Mouse (Mus musculus) MEL (cell line): ENCODE measurements at regions not wholly inside any gene's neighbourhood (a gene's known extent, or its start where the extent isn't known, plus 50 kb on each side); places are given as distances from the start of the nearest gene placed in this dataset.

Experiments used
- DNase-seq: peaks from one replicate; pipeline ENCODE4 v3.0.0; 2011; ENCODE audit warnings: low read depth, low spot score
- H3K27ac ChIP-seq: 2 replicates; pipeline ENCODE4 v1.5.1; 2012; ENCODE audit warnings: low read depth, mild to moderate bottlenecking, control low read depth, low read length, moderate library complexity; ENCODE audit not compliant: control insufficient read depth
- H3K27me3 ChIP-seq, 2 experiments: fragments of 150-350 bp in 1 of 2; sonication (generic) in 1 of 2; 2 replicates each; pipeline ENCODE4 v1.6.1; 2012; ENCODE audit warnings: low read length in 2 of 2, mild to moderate bottlenecking in 2 of 2, improper control_type of control experiment in 1 of 2, moderate library complexity in 1 of 2; ENCODE audit not compliant: insufficient read depth in 2 of 2, control insufficient read depth in 1 of 2
- H3K36me3 ChIP-seq, 2 experiments: 2 replicates each; pipeline ENCODE4 v1.6.1; 2012 to 2014; ENCODE audit warnings: low read length in 2 of 2, improper control_type of control experiment in 1 of 2, inconsistent platforms in 1 of 2, mild to moderate bottlenecking in 1 of 2; ENCODE audit not compliant: insufficient read depth in 2 of 2, control insufficient read depth in 1 of 2
- H3K4me1 ChIP-seq, 2 experiments: fragments of 150-350 bp in 1 of 2; sonication (generic) in 1 of 2; 2 replicates each; pipeline ENCODE4 v1.6.1; 2012; ENCODE audit warnings: low read length in 2 of 2, improper control_type of control experiment in 1 of 2, mild to moderate bottlenecking in 1 of 2; ENCODE audit not compliant: insufficient read depth in 2 of 2, control insufficient read depth in 1 of 2
- H3K4me3 ChIP-seq, 2 experiments: fragments of 150-350 bp in 1 of 2; sonication (generic) in 1 of 2; 2 replicates each; pipeline ENCODE4 v1.5.1; 2012; ENCODE audit warnings: low read depth in 2 of 2, low read length in 2 of 2, mild to moderate bottlenecking in 2 of 2, moderate library complexity in 2 of 2, control low read depth in 1 of 2, improper control_type of control experiment in 1 of 2; ENCODE audit not compliant: control insufficient read depth in 1 of 2, insufficient read depth in 1 of 2
- H3K79me2 ChIP-seq: 2 replicates; pipeline ENCODE4 v1.6.1; 2012; ENCODE audit warnings: mild to moderate bottlenecking, low read length, moderate library complexity; ENCODE audit not compliant: control insufficient read depth, poor library complexity, insufficient read depth
- H3K9ac ChIP-seq: 2 replicates; pipeline ENCODE4 v1.6.1; 2012; ENCODE audit warnings: low read depth, mild to moderate bottlenecking, control low read depth, low read length, moderate library complexity; ENCODE audit not compliant: control insufficient read depth, poor library complexity, severe bottlenecking
- H3K9me3 ChIP-seq: fragments of 150-350 bp; sonication (generic); replicated peaks from 2 replicates; pipeline ENCODE4 v1.6.1; 2012; ENCODE audit warnings: mild to moderate bottlenecking, low read length, improper control_type of control experiment, moderate library complexity; ENCODE audit not compliant: insufficient read depth
- BHLHE40 ChIP-seq: IDR thresholded peaks from 2 replicates; pipeline ENCODE4 v1.6.1; 2012; ENCODE audit warnings: low read depth, mild to moderate bottlenecking, inconsistent platforms, low read length, improper control_type of control experiment, borderline replicate concordance
- ELF1 ChIP-seq: IDR thresholded peaks from 2 replicates; pipeline ENCODE4 v1.6.1; 2014; ENCODE audit warnings: low read depth, mild to moderate bottlenecking, inconsistent platforms, low read length, improper control_type of control experiment, moderate library complexity
- GABPA ChIP-seq: IDR thresholded peaks from 2 replicates; pipeline ENCODE4 v1.6.1; 2012; ENCODE audit warnings: low read depth, mild to moderate bottlenecking, inconsistent platforms, low read length, improper control_type of control experiment, moderate library complexity
- KAT2A ChIP-seq: conservative IDR thresholded peaks from 2 replicates; pipeline ENCODE4 v1.6.1; 2012; ENCODE audit warnings: low read depth, low read length, improper control_type of control experiment, inconsistent platforms
- MAFK ChIP-seq: IDR thresholded peaks from 2 replicates; pipeline ENCODE4 v1.6.1; 2011; ENCODE audit warnings: low read depth, mild to moderate bottlenecking, low read length, improper control_type of control experiment, borderline replicate concordance
- MXI1 ChIP-seq: IDR thresholded peaks from 2 replicates; pipeline ENCODE4 v1.6.1; 2011; ENCODE audit warnings: mild to moderate bottlenecking, low read depth, low read length, improper control_type of control experiment
- MYB ChIP-seq: IDR thresholded peaks from 2 replicates; pipeline ENCODE4 v1.6.1; 2011; ENCODE audit warnings: mild to moderate bottlenecking, low read depth, low read length, improper control_type of control experiment
- MYC ChIP-seq: IDR thresholded peaks from 2 replicates; pipeline ENCODE4 v1.6.1; 2011; ENCODE audit warnings: low read depth, mild to moderate bottlenecking, low read length, improper control_type of control experiment, moderate library complexity
- POLR2A ChIP-seq, 2 experiments: IDR thresholded peaks; 2 replicates each; pipeline ENCODE4 v1.6.1; 2011 to 2012; ENCODE audit warnings: low read length in 2 of 2, mild to moderate bottlenecking in 2 of 2, control low read depth in 1 of 2, improper control_type of control experiment in 1 of 2, low read depth in 1 of 2, moderate library complexity in 1 of 2; ENCODE audit not compliant: control insufficient read depth in 1 of 2, insufficient read depth in 1 of 2, poor library complexity in 1 of 2
- TAL1 ChIP-seq: IDR thresholded peaks from 2 replicates; pipeline ENCODE4 v1.6.1; 2012; ENCODE audit warnings: mild to moderate bottlenecking, inconsistent platforms, low read length, moderate library complexity, mixed read lengths
- TBP ChIP-seq: IDR thresholded peaks from 2 replicates; pipeline ENCODE4 v1.8.0; 2011; ENCODE audit warnings: low read depth, low read length, improper control_type of control experiment
- USF1 ChIP-seq: IDR thresholded peaks from 2 replicates; pipeline ENCODE4 v1.6.1; 2014; ENCODE audit warnings: low read depth, mild to moderate bottlenecking, inconsistent platforms, low read length, improper control_type of control experiment, moderate library complexity
- USF2 ChIP-seq, 2 experiments: IDR thresholded peaks; 2 replicates each; pipeline ENCODE4 v1.6.1; 2011 to 2012; ENCODE audit warnings: improper control_type of control experiment in 2 of 2, low read length in 2 of 2, borderline replicate concordance in 1 of 2, inconsistent platforms in 1 of 2, low read depth in 1 of 2, mild to moderate bottlenecking in 1 of 2; ENCODE audit not compliant: insufficient read depth in 1 of 2
- ZMIZ1 ChIP-seq: IDR thresholded peaks from 2 replicates; pipeline ENCODE4 v1.6.1; 2012; ENCODE audit warnings: low read depth, mild to moderate bottlenecking, inconsistent platforms, low read length, improper control_type of control experiment, moderate library complexity

DNA sequence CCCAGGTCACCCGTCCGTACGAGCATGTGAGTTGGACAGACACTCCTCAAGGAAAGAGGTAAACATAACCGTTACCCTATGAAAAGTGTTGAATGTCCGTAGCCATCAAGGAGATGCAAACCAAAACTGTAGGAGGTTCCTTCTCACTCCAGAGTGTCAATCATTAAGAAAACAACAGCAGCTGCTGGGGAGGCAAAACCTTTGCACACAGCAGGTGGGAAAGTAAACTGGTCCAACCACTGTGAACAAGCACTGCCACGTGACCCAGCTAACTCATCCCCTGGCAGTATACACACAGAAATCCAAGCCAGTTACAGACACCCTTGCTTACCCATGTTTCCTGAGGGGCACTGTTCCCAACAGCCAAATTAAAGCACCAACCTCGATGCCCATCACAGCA, 54.7 kb upstream of the Irx5 start:
- no peaks in the 10 kb centered on the region for H3K36me3 ChIP-seq
- no peaks in the 10 kb centered on the region for H3K79me2 ChIP-seq
- no peaks in the 10 kb centered on the region for H3K4me1 ChIP-seq
- no peak overlapping the region for H3K9ac ChIP-seq
- no peak for DNase-seq
- H3K27me3 ChIP-seq: no peaks in the 10 kb centered on the region
- H3K27ac ChIP-seq: no peak overlapping the region
- H3K4me3 ChIP-seq: no peak overlapping the region
- TF ChIP-seq MXI1: no peak
- TF ChIP-seq TBP: no peak
- TF ChIP-seq ZMIZ1: no peak
- TF ChIP-seq MAFK: no peak
- no peaks in the 10 kb centered on the region for H3K9me3 ChIP-seq

DNA sequence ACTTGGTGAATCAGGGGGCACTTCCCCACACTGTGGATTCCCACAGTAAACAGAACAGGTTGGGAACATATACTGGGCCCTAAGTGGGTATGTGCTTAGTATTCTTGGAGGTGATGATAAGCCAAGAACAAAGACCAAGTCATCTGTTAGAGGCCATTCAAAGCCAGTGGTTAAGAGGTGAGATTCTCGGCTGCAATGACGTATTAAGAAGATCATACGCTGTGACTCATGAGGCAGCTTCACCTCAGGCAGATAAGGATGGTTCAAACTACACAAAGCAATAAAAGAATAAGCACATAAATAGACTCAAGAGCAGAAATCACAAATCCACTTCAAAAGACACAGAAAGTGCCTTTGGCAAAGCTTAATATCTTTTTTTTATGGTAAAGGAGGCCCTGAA, 56.4 kb upstream of the Irx5 start:
- Histone ChIP-seq H3K4me3 (no peak overlapping the region), H3K27me3 (no peaks in the 10 kb centered on the region), H3K36me3 (no peaks in the 10 kb centered on the region), H3K9ac (no peak overlapping the region), H3K79me2 (no peaks in the 10 kb centered on the region), H3K9me3 (no peaks in the 10 kb centered on the region), H3K27ac (no peak overlapping the region), H3K4me1 (no peaks in the 10 kb centered on the region)
- DNase-seq: no peak
- TF ChIP-seq USF1: no peak
- no peak for TF ChIP-seq MYB
- no peak for TF ChIP-seq USF2 (IDR thresholded peaks at IDR 0.05; ENCODE audit: borderline replicate concordance in 1 of 2, insufficient read depth in 1 of 2, low read depth in 1 of 2, low read length in 2 of 2)
- TF ChIP-seq KAT2A: no peak
- TF ChIP-seq ELF1: no peak
- TF ChIP-seq POLR2A (IDR thresholded peaks at IDR 0.05; ENCODE audit: control insufficient read depth in 1 of 2, insufficient read depth in 1 of 2, low read depth in 1 of 2, low read length in 2 of 2, poor library complexity in 1 of 2): no peak
- no peak for TF ChIP-seq GABPA
- no peak for TF ChIP-seq ZMIZ1
- TF ChIP-seq MYC: no peak
- TF ChIP-seq BHLHE40: no peak
- no peak for TF ChIP-seq TAL1
